Mouse (Mus musculus) mesoderm, embryonic 11.5 days (tissue): ENCODE data around the gene 2810408A11Rik.

Experiments
- DNase-seq: peaks from one replicate; pipeline ENCODE4 v3.0.0-alpha.2; 2012; ENCODE audit warnings: low read depth, low spot score

2810408A11Rik gene

GRCm38 (mm10) chr11:69849128-69849527 lies 51.7 kb downstream of the 2810408A11Rik start:
- no peak for DNase-seq

- no peak for DNase-seq
These were observed 52.8 kb downstream of the 2810408A11Rik start for GRCm38 (mm10) chr11:69848021-69848420.
